Mouse (Mus musculus): ENCODE results near the gene Emc9. TPM values are rescaled to one million over a fixed set of nuclear protein-coding genes. Genes with fewer than 3 reads are reported as not detected.
A peak's percentile ranks its signal among the peaks of the same experiment; 100 is the strongest.

Emc9 gene
- polyA plus RNA-seq, 1 experiment, result 3.5 TPM

DNA sequence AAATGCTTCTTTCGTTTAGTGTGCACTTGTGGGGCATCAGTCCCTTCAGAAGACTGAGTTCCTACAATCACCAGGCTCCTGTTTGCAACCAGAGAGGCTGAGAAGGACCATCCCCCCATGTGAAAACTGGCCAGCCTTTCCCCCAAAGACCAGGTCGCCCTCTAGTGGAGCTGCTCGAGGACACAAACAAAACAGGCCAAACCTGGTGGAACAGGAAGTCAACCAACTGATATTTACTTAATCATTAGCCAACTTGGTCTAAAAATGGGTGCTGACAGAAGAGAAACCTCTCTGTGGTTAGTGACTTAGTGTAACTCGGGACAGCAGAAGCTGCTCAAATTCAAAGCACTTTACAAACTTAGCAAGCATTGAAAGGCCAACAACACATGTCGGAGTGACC, 28.1 kb downstream of the Emc9 start:
- Histone ChIP-seq H3K9me3 (ENCODE audit: control insufficient read depth, low read length) (peaks cover 2% of the 10 kb centered on the region; the same call in 1 of the 2 replicates), H3K4me1 (ENCODE audit: control insufficient read depth) (peaks cover 75% of the 10 kb centered on the region), H3K36me3 (ENCODE audit: control insufficient read depth) (peaks cover 9% of the 10 kb centered on the region), H3K4me3 (replicated peaks) (no peak overlapping the region), H3K27me3 (ENCODE audit: control insufficient read depth) (no peaks in the 10 kb centered on the region)
- TF ChIP-seq GATA1 (IDR thresholded peaks at IDR 0.05; ENCODE audit: low read length) (no peak), TAL1 (IDR thresholded peaks at IDR 0.05; ENCODE audit: low read length) (no peak)

DNA sequence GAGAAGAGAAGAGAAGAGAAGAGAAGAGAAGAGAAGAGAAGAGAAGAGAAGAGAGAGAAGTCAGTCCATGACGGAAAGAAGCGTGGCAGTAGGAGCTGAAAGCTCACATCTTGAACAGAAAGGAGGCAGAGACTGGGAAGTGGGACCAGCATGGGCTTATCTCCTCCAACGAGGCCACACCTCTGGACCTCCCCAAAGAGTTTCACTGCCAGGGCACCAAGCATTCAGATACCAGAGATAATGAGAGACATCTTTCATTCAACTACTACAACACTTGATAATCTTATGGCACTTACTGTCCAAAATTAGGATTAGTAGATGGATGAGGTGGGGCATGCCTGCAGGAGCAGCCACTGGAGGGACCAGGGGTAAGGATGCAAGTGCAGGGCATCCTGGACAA, 29.3 kb downstream of the Emc9 start:
- H3K9me3 ChIP-seq (ENCODE audit: control insufficient read depth, low read length), result peaks cover 2% of the 10 kb centered on the region; the same call in 1 of the 2 replicates
- H3K36me3 ChIP-seq (ENCODE audit: control insufficient read depth), result peaks cover 3% of the 10 kb centered on the region
- peaks cover 64% of the 10 kb centered on the region for H3K4me1 ChIP-seq (ENCODE audit: control insufficient read depth)

DNA sequence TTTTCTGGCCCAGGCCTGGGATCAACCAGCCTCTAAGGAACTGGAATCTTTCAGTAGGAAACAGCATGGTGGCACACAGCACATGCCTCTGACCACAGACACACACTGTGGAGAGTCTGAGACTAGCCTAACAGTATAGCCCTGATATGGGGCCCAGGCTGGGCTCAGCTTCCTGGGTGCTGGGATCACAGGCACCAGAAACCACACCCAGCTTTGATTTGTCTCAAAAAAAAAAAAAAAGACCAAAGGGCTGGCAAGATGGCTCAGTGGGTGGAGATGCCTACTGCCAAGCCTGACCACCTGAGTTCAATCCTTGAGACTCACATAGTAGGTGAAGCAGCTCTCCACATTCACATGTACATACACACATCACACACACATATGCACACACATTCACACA, 30.5 kb downstream of the Emc9 start:
- TF ChIP-seq TAL1 (IDR thresholded peaks at IDR 0.05; ENCODE audit: low read length) (no peak), GATA1 (IDR thresholded peaks at IDR 0.05; ENCODE audit: low read length) (no peak)
- H3K4me3 ChIP-seq (replicated peaks), result no peak overlapping the region
- H3K4me1 ChIP-seq (ENCODE audit: control insufficient read depth), result peaks cover 59% of the 10 kb centered on the region
- peaks cover 2% of the 10 kb centered on the region; the same call in 1 of the 2 replicates for H3K9me3 ChIP-seq (ENCODE audit: control insufficient read depth, low read length)
- H3K36me3 ChIP-seq (ENCODE audit: control insufficient read depth), result peaks cover 13% of the 10 kb centered on the region
- H3K27me3 ChIP-seq (ENCODE audit: control insufficient read depth), result no peaks in the 10 kb centered on the region

More for the DNA sequence above, 29.3 kb downstream of the Emc9 start:
- Histone ChIP-seq H3K27me3 (ENCODE audit: control insufficient read depth) (no peaks in the 10 kb centered on the region), H3K4me3 (replicated peaks) (no peak overlapping the region)
- no peak for TF ChIP-seq TAL1 (IDR thresholded peaks at IDR 0.05; ENCODE audit: low read length)
- TF ChIP-seq GATA1 (IDR thresholded peaks at IDR 0.05; ENCODE audit: low read length), result no peak

DNA sequence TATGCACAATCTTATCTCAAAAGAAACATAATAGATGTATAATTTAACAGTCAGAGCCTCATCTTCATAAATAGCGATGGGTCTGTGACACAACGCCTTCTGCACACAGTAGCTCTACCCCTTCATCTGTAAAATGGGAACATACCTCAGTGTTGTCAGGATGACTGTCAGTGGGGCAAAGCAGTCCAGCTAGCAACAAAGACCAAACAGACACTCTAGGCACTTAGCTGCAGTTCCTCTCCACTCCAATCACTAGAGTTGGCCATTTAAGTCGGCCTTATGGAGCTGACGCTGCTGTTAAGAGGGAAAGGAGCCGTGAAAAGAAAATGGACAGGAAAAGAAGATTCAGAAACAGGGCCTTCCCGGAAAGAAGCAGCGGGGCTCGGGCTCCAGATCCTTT, 33.3 kb downstream of the Emc9 start:
- H3K36me3 ChIP-seq (ENCODE audit: control insufficient read depth), result peaks cover 42% of the 10 kb centered on the region
- peaks cover 39% of the 10 kb centered on the region for H3K4me1 ChIP-seq (ENCODE audit: control insufficient read depth)
- peaks cover 2% of the 10 kb centered on the region; the same call in 1 of the 2 replicates for H3K9me3 ChIP-seq (ENCODE audit: control insufficient read depth, low read length)
- TF ChIP-seq TAL1 (IDR thresholded peaks at IDR 0.05; ENCODE audit: low read length) (no peak), GATA1 (IDR thresholded peaks at IDR 0.05; ENCODE audit: low read length) (no peak)
- H3K27me3 ChIP-seq (ENCODE audit: control insufficient read depth), result no peaks in the 10 kb centered on the region
- no peak overlapping the region for H3K4me3 ChIP-seq (replicated peaks)

DNA sequence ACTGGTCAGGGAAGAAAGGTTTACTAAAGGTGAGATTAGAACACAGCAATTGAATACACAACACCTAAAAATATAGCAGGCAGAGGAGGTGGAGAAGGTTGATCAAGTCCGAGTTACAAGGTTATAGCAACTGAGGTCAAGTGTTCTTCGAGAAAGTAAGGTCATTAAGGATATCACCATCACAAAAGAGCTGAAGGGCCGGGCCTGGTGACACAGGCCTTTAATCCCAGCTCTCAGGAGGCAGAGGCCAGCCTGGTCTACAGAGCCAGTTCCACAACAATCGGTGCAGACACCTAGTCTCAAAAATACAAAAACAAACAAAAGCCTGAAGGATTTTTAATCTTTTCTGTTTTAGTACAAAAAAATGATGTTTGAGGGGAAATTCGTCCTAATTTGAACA, 33.8 kb downstream of the Emc9 start:
- peaks cover 46% of the 10 kb centered on the region for H3K36me3 ChIP-seq (ENCODE audit: control insufficient read depth)
- peaks cover 34% of the 10 kb centered on the region for H3K4me1 ChIP-seq (ENCODE audit: control insufficient read depth)
- no peaks in the 10 kb centered on the region for H3K27me3 ChIP-seq (ENCODE audit: control insufficient read depth)
- H3K4me3 ChIP-seq (replicated peaks), result no peak overlapping the region
- peaks cover 2% of the 10 kb centered on the region; the same call in 1 of the 2 replicates for H3K9me3 ChIP-seq (ENCODE audit: control insufficient read depth, low read length)
- no peak for TF ChIP-seq GATA1 (IDR thresholded peaks at IDR 0.05; ENCODE audit: low read length)
- TF ChIP-seq TAL1 (IDR thresholded peaks at IDR 0.05; ENCODE audit: low read length), result no peak

DNA sequence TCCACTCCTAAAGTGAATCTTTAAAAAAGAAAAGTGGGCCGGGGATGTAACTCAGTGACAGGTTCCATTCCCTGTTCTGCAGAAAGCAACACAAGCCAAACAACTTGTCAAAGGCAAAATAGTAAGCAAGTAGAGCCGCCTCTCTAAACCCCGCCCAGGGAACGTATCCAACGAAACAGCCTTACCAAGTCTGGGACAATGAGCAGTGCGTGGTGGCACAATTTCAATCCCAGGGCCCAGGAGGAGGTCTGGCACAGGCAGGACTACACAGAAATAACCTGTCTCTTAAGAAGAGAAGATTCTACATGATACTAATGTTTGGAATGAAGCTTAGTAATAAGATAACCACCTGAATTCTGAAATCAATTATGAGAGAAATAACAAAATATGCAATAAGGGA, 34.9 kb downstream of the Emc9 start:
- Histone ChIP-seq H3K27me3 (ENCODE audit: control insufficient read depth) (no peaks in the 10 kb centered on the region), H3K36me3 (ENCODE audit: control insufficient read depth) (peaks cover 58% of the 10 kb centered on the region), H3K9me3 (ENCODE audit: control insufficient read depth, low read length) (no peaks in the 10 kb centered on the region), H3K4me1 (ENCODE audit: control insufficient read depth) (peaks cover 24% of the 10 kb centered on the region), H3K4me3 (replicated peaks) (no peak overlapping the region)
- TF ChIP-seq GATA1 (IDR thresholded peaks at IDR 0.05; ENCODE audit: low read length) (no peak), TAL1 (IDR thresholded peaks at IDR 0.05; ENCODE audit: low read length) (no peak)

DNA sequence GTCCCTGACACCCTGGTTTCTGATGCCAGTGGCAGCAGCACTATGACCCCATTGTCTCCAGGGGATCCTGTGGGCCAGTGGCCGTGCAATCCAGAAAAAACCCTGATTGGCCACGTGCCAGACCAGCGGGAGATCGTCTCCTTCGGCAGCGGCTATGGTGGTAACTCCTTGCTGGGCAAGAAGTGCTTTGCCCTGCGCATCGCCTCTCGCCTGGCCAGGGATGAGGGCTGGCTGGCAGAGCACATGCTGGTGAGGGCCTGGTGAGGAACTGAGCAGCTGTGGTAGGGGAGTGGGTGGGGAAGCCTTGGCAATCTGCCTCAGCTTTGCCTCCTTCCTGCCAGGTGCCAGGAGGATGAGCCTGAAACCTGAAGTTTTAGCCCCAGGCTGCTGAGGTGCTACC, 40.8 kb downstream of the Emc9 start:
- H3K4me1 ChIP-seq (ENCODE audit: control insufficient read depth), result peaks cover 41% of the 10 kb centered on the region
- no peak overlapping the region for H3K4me3 ChIP-seq (replicated peaks)
- no peaks in the 10 kb centered on the region for H3K9me3 ChIP-seq (ENCODE audit: control insufficient read depth, low read length)
- H3K27me3 ChIP-seq (ENCODE audit: control insufficient read depth), result no peaks in the 10 kb centered on the region
- H3K36me3 ChIP-seq (ENCODE audit: control insufficient read depth), result peaks cover 77% of the 10 kb centered on the region
- TF ChIP-seq TAL1 (IDR thresholded peaks at IDR 0.05; ENCODE audit: low read length) (no peak), GATA1 (IDR thresholded peaks at IDR 0.05; ENCODE audit: low read length) (no peak)

DNA sequence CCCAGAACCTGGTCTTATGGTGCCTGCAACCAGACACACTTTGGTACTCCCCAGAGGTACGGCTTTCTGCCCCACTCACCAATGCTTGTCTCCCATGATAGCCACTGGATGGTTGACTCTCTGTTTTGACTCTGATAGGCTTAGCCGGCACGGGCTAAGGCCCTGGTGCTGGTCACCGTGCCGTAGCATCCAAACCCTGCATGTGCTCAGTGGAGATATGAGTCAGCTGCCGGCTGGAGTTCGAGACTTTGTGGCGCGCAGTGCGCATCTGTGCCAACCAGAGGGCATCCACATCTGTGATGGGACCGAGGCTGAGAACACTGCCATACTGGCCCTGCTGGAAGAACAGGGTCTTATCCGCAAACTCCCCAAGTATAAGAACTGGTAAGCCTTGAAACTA, 42.8 kb downstream of the Emc9 start:
- H3K4me1 ChIP-seq (ENCODE audit: control insufficient read depth), result peaks cover 46% of the 10 kb centered on the region
- H3K36me3 ChIP-seq (ENCODE audit: control insufficient read depth), result peaks cover 56% of the 10 kb centered on the region
- H3K9me3 ChIP-seq (ENCODE audit: control insufficient read depth, low read length), result no peaks in the 10 kb centered on the region
- TF ChIP-seq TAL1 (IDR thresholded peaks at IDR 0.05; ENCODE audit: low read length), result no peak
- no peak for TF ChIP-seq GATA1 (IDR thresholded peaks at IDR 0.05; ENCODE audit: low read length)
- H3K27me3 ChIP-seq (ENCODE audit: control insufficient read depth), result no peaks in the 10 kb centered on the region
- peak overlapping the region; percentile 5 for H3K4me3 ChIP-seq (replicated peaks)

DNA sequence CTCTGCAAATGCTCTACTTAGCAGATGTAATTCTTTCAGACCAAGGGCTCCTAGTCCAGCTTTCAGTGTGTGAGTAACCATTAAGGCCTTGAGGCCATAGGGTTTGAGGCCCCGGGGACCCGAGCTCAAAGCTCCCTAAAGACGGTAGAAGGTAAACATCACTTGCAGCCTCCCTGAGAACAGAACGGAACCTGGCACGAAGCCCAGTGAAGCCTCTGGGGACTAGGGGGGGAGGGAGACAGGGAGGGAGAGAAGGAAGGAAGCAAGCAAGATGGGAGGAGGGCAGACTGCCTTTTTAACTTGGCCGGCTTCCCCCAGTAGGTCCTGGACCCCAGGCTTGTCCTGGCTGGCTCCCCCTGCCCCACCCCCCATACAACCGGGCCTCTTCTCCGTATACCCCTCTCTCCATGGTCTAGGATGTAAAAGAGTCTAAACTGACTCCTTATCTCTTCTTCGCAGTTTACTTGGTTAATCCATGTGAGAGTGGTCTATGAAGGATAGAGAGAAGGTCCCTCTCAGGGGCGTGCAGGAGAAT, 44.2 kb downstream of the Emc9 start:
- peaks cover 42% of the 10 kb centered on the region for H3K36me3 ChIP-seq (ENCODE audit: control insufficient read depth)
- no peaks in the 10 kb centered on the region for H3K9me3 ChIP-seq (ENCODE audit: control insufficient read depth, low read length)
- peak overlapping the region; percentile 84 for H3K4me3 ChIP-seq (replicated peaks)
- TF ChIP-seq GATA1 (IDR thresholded peaks at IDR 0.05; ENCODE audit: low read length) (no peak), TAL1 (IDR thresholded peaks at IDR 0.05; ENCODE audit: low read length) (no peak)
- H3K27me3 ChIP-seq (ENCODE audit: control insufficient read depth), result no peaks in the 10 kb centered on the region
- peaks cover 59% of the 10 kb centered on the region for H3K4me1 ChIP-seq (ENCODE audit: control insufficient read depth)

Measured in erythroblast, embryonic 14.5 days (primary cell).